Mouse (Mus musculus) v-Abl transformed pro-B cells (cell line): Measurements from ENCODE around the gene Tox4.
"Not testable (repeated sequence)": the region's sequence is repeated elsewhere in the genome, so short reads cannot be mapped to it uniquely, and the experiment has no call there.

Experiments
- in situ Hi-C, 2 experiments: fragments of 400-800 bp; cut with MboI; formaldehyde crosslinking; loops; one replicate each; pipeline ENCODE4 v1.15.1; 2025; ENCODE audit not compliant: unreplicated experiment in 2 of 2

Tox4 gene

DNA sequence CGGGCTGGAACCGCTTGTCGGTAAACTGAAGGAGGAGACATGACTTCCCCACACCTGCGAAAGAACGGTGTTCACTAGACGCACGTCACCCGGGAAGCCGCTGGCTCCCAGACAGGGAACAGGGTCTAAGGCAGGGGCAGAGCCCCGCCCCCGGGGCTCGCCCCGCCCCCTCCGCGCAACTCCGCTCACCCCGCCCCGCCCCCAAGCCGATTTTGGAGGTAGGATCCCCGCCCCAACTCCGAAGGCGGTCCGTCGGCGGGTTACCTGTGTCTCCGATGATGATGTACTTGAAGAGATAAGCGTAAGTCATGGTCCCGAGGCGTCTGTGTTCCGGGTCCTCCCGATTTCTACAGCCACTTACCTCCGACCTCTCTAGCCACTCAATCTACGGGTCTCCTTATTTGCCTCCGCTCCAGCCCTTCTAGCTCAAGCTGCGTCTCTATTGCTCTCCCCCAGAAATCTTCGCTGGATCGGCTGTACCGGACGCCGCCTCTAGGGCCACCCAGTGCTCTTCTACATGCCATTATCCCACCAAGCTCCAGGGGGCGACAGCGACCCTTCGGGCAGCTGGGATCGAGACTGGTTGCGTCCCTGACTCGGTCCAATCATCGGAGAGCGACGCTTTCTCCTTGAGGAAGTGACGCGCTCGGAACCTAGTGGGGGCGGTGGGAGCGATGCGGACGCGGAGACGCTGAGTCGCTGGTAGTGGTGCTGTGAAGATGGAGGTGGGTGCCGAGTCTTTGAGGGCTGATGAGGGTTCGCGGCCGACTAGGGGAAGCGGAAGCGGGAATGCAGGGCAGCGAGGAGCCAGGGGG, at the start of gene Tox4, which contains the start of gene Rab2b:
Gene Tox4 (plus strand): TSS at position 215 of the 815 bp plus-strand sequence.
Gene Rab2b (minus strand): TSS at position 614 of the 815 bp plus-strand sequence.
- in situ Hi-C loops = loop anchor here in 1 of 2 experiments (10.0 kb wide), 1 partner anchor 1194 kb away; no protein-coding TSS in a partner anchor

DNA sequence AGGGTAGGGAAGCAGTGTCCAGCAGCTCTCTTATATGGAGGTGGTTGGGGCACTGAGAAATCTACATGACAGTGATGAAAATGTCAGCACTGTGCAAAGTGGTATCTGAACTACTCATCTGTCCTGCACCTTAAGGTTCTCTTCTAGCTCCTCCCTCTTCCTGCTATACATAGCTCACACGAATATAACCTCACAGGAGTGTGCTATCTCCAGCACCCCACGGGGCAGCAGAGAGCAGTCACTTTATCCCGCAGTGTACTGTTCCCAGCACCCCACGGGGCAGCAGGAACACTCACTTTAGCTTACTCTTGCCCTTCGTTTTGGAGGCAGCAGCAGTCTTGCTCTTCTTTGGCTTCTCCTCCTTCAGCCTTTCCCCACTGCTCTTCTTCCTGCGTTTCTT, 46.7 kb upstream of the Tox4 start:
- in situ Hi-C loops = no loop called here

DNA sequence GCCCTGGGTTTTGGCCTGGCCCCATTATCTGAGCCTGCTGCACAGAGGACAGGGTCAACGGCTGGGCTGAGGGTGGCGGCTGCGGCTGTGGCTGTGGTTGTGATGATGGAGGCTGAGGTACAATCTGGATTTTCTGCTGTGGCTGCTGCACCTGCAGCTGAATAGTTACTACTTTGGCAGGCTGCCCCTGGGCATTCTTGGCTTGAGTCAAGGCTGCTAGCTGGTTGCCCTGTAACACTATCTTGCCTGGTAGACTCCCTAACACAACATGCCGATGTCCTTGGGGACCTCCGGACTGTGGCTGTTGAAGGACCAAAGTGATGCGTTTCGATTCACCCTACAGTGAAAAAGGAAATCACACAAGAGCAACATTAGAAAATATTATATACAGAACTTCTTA, 43.8 kb upstream of the Tox4 start:
- in situ Hi-C loops = loop anchor here in 1 of 2 experiments (5.0 kb wide), 1 partner anchor 33 kb away; no protein-coding TSS in a partner anchor

DNA sequence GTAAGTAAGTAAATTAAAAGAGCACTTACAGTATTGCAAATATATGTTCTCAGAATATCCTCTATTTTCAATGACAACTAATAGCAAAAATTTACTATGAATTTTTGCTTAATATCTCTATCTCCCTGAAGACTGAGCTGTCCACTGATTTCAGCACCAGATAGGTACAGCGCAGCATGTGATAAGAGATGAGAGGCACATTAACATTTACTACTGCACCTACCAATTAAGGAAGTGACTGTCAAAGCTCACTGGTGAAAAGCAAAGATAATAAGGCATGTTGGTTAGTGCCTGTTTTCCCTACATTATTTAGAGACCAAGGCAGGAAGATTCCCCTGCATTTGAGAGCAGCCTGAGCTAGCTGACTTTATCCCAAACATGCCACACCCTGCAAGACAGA, 42.7 kb upstream of the Tox4 start:
- in situ Hi-C loops = loop anchor here in 1 of 2 experiments (5.0 kb wide), 1 partner anchor 34 kb away; no protein-coding TSS in a partner anchor

DNA sequence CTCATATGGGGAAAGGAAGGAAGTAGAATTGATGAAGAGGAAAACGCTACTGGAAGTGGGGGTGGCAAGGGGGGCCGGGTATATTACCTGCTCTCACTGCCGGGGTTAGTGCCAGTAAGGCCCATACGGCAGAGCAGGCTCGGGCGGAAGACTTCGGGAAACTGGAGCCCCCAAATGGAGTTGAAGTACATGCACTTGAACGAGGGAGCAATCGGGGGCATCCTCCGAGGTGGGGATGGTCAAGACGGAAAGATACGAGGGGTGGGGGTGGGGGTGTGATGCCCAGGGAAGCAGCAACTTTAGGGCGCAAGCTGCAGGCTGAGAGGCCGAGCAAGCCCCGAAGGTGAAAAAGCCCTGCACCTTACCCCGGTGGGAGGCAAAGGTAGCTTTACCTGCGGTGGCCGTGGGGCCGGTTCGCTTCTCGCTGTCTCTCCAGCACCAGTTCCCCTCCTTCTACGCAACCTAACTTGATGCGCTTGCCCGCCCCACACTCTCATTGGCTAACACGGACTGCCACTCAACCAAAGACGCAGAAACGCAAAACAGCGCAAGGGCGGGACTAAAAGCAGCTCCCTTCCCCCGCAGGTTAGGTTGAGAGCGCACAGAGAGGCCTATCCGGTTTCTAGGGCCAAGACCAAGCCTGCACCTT, 34.8 kb upstream of the Tox4 start:
- in situ Hi-C loops = no loop called here

DNA sequence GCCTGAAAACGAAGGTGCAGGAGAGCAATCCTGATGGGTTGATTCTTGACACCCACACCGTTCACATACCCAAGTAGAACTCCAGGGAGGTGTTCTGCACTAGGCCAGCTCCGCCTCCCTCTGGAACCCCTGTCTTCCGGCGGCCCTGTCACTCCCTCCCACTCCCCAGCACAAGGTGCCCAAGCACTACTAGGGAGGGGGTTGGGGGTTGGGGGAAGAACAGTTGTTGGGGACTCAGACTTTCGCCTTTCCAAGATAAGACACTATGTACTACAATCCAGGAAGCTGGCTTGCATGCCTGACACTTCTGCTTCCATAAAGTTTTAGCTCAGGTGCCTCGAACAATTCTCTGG, 34.3 kb upstream of the Tox4 start:
- in situ Hi-C loops = no loop called here

DNA sequence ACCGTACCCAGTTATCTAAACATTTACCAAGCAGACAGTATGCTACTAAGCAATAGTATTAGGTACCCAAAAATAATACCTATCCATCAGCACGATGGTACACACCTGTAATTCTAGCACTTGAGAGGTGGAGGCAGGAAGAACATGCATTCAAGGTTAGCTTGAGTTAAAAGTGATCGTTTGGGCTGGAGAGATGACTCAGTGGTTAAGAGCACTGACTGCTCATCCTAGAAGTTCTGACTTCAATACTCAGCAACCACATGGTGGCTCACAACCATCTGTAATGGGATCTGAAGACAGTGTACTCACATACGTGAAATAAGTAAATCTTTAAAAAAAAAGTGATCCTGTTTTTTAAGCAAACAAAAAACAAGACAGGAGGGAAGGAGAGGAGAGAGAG, 32.8 kb upstream of the Tox4 start:
- in situ Hi-C loops = no loop called here

DNA sequence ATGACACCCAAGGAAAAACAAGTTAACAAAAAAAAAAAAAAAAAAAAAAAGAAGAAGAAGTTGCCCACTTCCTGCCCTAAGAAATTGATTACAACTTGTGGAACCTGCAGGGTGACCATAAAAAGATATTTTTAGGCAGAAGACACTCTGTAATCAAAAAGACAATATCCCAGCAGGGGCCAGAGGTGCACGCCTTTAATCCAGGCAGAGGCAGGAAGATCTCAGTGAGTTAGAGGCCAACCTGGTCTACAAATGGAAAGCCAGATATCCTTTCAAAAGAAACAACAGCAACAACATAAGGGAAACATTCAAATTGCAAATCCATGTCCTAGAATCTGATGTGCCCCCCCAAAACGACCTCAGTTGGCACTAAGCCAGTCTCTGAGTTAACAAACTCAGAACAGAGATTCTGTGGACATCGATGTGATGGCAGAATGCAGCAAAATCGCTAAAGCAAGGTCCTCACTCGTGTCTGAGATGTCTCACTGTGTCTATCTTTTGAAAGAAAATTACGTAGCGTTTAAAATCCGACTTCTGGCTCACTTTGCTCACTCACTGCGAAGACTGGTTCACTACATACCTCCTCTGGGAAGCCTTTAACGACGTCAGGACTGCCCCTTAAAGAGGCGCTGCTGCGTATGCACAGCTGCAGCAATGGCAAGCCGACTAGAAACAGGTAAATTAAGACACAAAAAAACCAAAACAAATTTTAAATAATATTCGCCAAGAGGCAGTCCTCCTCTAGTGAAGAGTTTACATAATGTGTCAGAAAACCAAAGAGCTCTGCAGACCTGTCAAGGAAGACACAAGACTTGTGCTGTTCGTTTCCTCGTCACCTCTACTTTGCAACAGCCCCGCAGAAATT, 22.4 kb upstream of the Tox4 start:
- in situ Hi-C loops = no loop called here

DNA sequence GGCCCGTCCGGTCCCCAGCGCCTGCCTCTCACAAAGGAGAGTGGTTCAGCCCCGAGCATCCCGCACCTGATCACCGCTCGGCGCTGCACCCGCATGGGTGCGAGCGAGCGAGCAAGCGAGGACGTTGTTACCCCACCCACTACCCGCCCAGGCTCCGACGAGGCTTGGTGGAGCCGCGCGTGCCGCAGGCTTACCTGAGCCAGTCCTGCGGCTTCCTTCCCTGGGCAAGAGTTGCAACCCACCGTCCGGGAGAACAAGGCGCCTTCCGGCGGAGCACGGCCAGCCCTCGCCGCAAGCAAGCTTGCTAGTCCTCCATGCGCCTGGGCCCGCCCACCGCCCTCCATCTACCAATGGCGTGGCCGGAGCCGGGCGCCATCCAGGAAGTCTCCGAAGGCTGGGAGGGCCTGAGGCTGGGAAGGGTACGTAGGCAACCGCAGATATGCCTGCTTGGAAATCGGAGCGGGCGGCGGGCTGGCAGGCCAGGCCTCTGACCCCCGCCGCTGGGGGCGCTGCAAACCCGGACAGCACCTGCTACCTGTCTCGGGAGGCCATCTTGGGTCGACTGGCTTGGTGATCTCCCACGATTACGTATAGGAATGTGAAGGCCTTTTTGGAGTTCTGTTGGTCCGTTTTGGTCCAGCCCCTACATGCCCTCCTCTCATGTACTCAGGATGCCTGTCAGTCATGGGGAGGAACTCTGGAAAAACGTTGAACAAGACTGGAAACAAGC, 21.3 kb upstream of the Tox4 start, which contains the start of gene Chd8:
Gene Chd8 (minus strand): TSS at position 297 of the 730 bp plus-strand sequence.
- in situ Hi-C loops = no loop called here

DNA sequence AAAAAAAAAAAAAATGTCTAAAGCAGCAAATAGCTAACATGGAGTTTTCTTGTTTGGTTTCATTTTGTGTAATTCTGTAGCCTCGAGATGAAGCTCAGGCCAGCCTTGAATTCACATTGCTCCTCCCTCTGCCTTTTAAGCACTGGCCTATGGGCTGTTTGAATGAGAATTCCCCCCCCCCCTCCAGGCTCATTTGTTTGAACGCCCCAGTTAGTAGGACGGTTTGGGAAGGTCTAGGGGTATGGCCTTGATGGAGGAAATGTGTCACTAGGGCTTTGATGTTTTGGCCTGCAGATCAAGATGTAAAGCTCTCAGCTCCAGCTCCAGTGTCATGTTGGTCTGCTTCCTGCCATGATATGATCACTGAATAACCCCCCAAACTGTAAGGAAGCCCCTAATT, 6.2 kb upstream of the Tox4 start:
- in situ Hi-C loops = loop anchor here in 1 of 2 experiments (10.0 kb wide), 1 partner anchor 1188 kb away; no protein-coding TSS in a partner anchor

DNA sequence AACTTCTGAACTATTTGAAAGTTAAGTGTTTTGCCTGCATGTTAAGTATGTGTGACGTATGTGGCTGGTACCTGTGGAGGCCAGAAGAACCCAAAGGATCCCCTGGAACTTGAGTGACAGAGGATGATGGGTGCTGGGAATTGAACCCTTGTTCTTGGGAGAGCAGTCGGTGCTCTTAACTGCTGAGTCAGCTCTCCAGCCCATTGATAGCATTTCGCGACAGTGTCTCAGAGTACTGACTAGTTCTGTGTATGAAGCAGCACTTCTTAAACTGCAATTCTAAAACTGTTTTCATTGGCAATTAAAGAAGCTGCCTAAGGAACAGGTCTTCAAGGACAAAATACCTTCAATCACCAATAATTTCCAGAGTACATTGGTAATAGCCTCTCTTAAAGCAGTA, 1.7 kb upstream of the Tox4 start:
- in situ Hi-C loops = loop anchor here in 1 of 2 experiments (10.0 kb wide), 1 partner anchor 1192 kb away; no protein-coding TSS in a partner anchor

DNA sequence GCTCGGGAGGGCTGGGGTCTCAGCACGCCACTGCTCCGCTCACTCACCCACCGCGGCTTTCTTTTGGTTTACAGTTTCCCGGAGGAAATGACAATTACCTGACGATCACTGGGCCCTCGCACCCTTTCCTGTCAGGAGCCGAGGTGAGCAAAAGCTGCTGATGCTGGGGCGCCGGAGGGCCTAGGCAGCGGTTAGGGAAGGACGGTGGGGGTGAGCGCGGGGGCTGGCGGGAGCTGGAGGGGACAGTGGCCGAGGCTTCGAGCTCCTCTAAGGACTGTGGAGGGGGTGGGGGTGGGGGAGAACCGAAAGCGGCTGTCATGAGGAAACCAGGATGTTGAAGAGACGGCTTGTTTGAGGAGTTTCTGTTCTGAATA, 788 bp downstream of the Tox4 start:
- in situ Hi-C loops = loop anchor here in 1 of 2 experiments (10.0 kb wide), 1 partner anchor 1195 kb away; no protein-coding TSS in a partner anchor

DNA sequence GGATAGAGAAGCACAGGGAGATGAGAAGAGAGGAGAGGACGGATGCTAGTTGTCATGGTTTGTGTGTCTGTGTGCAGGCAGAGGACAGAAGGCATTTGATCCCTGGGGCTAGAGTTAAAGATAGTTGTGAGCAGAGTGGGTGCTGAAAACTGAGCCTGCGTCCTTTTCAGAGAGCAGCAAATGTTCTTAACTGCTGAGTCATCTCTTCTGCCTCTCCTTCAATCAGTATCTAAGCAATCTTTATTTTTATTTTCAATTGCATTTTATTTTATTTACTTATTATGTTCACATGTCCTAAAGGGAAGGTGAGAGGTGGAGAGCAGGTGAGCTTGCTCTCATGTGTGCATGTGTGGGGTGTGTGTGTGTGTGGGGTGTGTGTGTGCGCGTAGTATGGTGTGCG, 4.7 kb downstream of the Tox4 start:
- in situ Hi-C loops = no loop called here

DNA sequence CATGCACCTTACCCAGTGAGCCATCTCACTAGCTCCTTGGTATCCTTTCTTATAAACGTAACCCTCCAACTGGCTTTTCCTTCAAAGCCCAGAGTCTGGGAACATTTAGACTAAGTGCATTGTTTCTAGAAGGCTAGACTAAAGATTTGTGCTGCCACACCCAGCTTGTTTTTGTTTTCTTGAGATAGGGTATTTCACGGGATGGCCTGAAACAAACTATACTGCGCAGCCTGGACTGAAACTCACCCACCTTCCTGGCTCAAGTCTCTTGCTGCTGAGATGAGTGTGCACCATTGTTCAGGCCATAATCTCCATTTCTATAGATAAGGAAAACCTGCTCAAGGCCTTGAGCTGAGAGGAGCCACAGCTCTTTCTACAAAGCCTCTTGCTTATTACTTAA, 5.2 kb downstream of the Tox4 start:
- in situ Hi-C loops = no loop called here

DNA sequence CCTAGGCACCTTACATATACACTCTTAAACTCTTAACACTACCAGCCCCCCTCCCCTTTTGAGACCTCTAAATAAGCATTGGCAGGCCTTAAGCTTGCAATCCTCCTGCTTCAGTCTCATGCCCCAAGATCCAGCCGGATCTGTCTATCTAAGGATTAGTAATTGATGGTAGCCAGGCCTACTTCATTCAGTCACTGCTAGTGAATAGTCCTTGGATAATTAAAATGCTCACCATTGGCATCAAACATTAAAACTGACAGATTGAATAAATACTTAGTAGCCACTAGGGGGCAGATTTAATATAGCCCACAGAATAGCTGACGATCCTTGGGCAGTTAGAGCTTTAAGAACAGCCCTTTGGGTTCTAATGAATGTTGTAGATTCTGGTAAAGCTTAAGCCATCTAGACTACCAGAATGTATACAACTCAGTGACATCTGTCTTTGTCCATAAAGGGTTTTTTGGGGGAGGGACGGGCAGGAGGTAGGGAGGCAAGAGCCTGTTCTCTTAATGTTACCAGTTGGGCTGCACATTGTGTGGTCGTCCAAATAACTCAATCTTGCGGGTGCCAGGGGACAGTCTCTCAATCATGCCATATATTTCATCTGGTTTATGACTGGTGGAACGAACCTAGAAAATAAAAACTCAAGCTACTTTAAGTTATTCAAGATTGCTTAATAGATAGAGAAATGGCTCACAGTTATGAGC, 16.8 kb downstream of the Tox4 start:
- in situ Hi-C loops = loop anchor here in 1 of 2 experiments (5.0 kb wide), 1 partner anchor 37 kb away; no protein-coding TSS in a partner anchor

DNA sequence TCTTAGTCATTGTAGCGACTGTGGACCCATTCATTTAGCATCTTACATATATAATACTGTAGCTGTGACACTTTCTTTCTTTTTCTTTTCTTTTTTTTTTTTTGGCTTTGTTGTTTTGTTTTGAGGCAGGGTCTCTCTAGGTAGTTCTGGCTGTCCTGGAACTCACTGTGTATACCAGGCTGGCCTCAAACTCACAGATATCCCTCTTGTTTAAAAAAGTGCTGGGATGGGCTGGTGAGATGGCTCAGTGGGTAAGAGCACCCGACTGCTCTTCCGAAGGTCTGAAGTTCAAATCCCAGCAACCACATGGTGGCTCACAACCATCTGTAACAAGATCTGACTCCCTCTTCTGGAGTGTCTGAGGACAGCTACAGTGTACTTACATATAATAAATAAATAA, 24.6 kb downstream of the Tox4 start:
- in situ Hi-C loops = not testable (repeated sequence)

DNA sequence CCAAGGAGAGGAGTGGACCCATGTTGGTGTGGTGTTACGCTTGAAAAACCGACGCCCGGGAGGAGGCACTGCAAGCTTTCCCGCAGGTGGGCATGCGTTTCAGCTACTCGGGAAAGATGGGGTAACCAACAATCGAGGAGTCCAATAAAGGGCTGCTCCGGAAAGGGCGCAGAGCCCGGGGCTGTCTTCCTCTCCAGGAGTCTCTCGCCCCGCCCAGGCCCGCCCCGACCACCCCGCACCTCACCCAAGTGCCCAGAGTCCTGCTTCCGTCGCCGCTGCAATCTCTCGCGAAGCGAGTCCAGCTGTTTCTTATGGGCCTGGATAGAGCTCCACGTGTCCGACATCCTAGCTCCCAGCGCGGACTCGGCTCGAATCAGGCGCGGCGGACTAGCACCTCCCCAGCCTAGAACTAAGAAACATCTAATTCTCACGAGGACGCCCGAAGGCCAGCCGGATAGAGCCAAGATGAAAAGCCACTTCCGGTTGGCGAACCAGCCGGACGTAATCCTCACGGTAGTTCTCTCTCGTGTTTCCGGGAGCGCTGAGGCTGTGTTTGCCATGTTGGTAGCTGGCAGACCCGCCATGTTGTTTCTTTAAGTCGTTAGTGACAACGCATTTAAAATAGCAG, 25.8 kb downstream of the Tox4 start, which contains the start of gene Mettl3:
Gene Mettl3 (minus strand): TSS at position 485 of the 628 bp plus-strand sequence.
- in situ Hi-C loops = no loop called here

DNA sequence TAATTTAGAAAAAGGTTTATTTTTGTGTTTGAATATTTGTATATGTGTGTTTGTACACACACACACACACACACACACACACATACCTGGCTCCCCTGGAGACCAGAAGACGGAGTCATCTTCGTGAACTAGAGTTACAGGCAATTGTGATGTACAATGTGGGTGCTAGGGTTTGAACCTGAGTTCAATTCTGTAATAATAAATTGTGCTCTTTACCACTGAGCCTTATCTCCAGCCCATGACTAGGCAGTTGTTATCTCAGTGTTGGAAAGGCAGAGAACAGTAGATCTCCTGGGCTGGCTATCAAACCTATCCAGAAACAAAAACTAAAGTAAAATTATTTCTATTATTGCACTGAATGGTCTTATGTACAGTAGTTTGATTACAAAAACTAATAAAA, 27.2 kb downstream of the Tox4 start:
- in situ Hi-C loops = no loop called here

DNA sequence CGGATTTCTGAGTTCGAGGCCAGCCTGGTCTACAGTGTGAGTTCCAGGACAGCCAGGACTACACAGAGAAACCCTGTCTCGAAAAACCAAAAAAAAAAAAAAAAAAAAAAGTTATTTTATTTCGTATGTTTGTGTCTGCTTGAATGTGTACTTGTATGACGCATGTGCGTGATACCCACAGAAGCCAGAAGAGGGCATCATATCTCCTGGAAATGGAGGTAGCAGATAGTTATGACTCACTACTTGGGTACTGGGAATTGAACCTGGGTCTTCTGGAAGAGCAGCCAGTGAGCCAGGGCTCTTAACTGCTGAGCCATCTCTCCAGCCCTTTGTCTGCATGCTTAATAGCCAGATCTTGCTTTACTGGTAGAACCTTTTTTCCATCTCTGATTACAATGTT, 31.4 kb downstream of the Tox4 start:
- in situ Hi-C loops = not testable (repeated sequence)
